Mouse (Mus musculus): ENCODE data around the gene Slc17a9. TPM values are rescaled to one million over a fixed set of nuclear protein-coding genes. Genes with fewer than 3 reads are reported as not detected.
A peak's percentile ranks its signal among the peaks of the same experiment; 100 is the strongest.
"Not testable (repeated sequence)": the region's sequence is repeated elsewhere in the genome, so short reads cannot be mapped to it uniquely, and the experiment has no call there.

Gene Slc17a9
- total and polyA plus RNA-seq, 3 experiments: 0.42 to 2.6 (median 0.43) TPM

DNA sequence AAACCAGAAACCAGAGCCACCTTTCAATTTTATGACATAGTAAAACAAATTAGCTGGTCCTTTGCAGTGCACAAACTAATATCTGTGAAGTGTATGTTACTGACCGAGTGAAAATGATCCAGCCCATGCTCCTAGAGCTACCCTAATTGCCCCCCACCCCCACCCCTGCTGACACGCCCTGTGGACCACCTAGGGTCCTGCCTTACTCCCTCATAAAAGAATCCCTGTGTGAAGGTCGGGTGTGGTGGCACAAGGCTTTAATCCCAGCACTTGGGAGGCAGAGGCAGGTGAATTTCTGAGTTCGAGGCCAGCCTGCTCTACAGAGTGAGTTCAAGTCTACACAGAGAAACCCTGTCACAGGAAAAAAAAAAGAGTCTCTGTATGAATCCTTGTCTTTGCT lies 13.5 kb upstream of the Slc17a9 start:
- WGBS: 71% methylated on average over 4 of the region's 4 CpGs
- intact Hi-C loops (cut with DNase I): loop anchor here (5.0 kb wide), 1 partner anchor 34 kb away; no protein-coding TSS in a partner anchor
- Histone ChIP-seq H3K9ac (ENCODE audit: low read depth, low read length) (no peak overlapping the region), H3K27me3 (ENCODE audit: control insufficient read depth, insufficient read depth, low read length) (no peaks in the 10 kb centered on the region), H3K36me3 (ENCODE audit: control insufficient read depth, insufficient read depth, low read length) (peaks cover 21% of the 10 kb centered on the region), H3K4me3 (no peak overlapping the region), H3K4me1 (ENCODE audit: control insufficient read depth, insufficient read depth, low read length) (peaks cover 5% of the 10 kb centered on the region), H3K27ac (no peak overlapping the region), H3K79me2 (replicated peaks; ENCODE audit: control insufficient read depth, insufficient read depth, low read length) (peaks cover 7% of the 10 kb centered on the region)
- DNase-seq: no peak
- TF ChIP-seq CTCF (IDR thresholded peaks at IDR 0.05) (no peak), POLR2A (IDR thresholded peaks at IDR 0.05; ENCODE audit: insufficient read depth, low read depth, low read length) (no peak), EP300 (IDR thresholded peaks at IDR 0.05; ENCODE audit: insufficient read depth, low read depth, low read length) (no peak)

DNA sequence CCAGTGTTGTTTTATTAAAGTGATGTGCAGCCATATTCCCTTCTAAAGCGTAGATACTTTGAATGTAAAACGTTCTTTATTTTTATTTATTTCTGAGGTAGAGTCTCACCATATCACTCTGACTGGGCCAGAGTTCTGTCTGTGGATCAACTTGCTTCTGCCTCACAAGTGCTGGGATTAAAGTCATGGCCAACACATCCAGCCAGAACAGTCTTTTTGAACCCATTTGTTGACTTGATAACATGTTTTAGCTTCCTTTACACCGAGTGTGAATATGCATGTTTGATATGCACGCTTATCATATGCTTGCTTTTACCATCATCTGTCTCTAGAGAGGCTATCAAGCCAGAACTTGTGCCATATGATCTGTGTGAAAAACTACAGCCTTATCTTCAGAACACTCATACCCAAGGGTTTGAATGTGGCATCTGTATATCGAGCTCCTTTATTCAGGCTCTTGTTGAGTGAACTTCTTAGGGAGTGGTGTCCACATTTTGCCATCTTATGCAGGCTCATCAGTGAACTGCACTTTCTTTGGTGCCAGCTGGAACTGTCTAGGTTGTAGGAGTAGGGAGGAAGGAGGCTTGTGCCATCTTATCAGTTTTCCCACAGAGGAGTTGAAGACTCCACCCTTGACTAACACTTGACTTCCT lies 12.9 kb upstream of the Slc17a9 start:
- intact Hi-C loops (cut with DNase I): loop anchor here (5.0 kb wide), 1 partner anchor 35 kb away; no protein-coding TSS in a partner anchor
- Histone ChIP-seq H3K79me2 (replicated peaks; ENCODE audit: control insufficient read depth, insufficient read depth, low read length) (peaks cover 7% of the 10 kb centered on the region), H3K27me3 (ENCODE audit: control insufficient read depth, insufficient read depth, low read length) (no peaks in the 10 kb centered on the region), H3K4me1 (ENCODE audit: control insufficient read depth, insufficient read depth, low read length) (peaks cover 5% of the 10 kb centered on the region), H3K27ac (no peak overlapping the region), H3K36me3 (ENCODE audit: control insufficient read depth, insufficient read depth, low read length) (peaks cover 24% of the 10 kb centered on the region), H3K4me3 (0 out of 2 replicates have a peak overlapping the region, but pooled peaks have one; percentile 7), H3K9ac (ENCODE audit: low read depth, low read length) (no peak overlapping the region)
- 79% methylated on average over 5 of the region's 5 CpGs for WGBS
- no peak for DNase-seq
- TF ChIP-seq EP300 (IDR thresholded peaks at IDR 0.05; ENCODE audit: insufficient read depth, low read depth, low read length) (no peak), CTCF (IDR thresholded peaks at IDR 0.05) (no peak)

DNA sequence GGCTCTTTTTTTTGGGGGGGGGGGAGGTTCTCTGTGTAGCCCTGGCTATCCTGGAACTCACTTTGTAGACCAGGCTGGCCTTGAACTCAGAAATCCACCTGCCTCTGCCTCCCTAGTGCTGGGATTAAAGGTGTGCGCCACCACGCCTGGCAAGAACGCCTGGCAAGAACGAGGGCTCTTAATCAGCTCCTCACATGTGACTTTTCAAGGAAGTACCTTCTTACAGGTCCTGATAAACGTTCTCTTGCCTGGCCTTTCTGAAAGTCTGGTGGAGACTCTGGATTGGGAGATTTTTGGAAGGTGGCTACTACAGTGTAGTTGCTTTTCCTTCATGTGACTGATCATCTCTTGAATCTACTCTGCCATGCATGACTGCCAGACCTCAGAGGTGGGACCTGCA lies 2.3 kb upstream of the Slc17a9 start:
- peaks cover 13% of the 10 kb centered on the region for H3K4me1 ChIP-seq (ENCODE audit: control insufficient read depth, insufficient read depth, low read length)
- H3K4me3 ChIP-seq; H3K36me3 ChIP-seq (ENCODE audit: control insufficient read depth, insufficient read depth, low read length); DNase-seq; H3K9ac ChIP-seq (ENCODE audit: low read depth, low read length); intact Hi-C loops (cut with DNase I); H3K79me2 ChIP-seq (replicated peaks; ENCODE audit: control insufficient read depth, insufficient read depth, low read length); H3K27ac ChIP-seq; H3K27me3 ChIP-seq (ENCODE audit: control insufficient read depth, insufficient read depth, low read length): not testable (repeated sequence)
- WGBS: 77% methylated on average over 5 of the region's 5 CpGs

- WGBS: 68% methylated on average over 2 of the region's 2 CpGs
- peaks cover 9% of the 10 kb centered on the region for H3K36me3 ChIP-seq (ENCODE audit: control insufficient read depth, insufficient read depth, low read length)
- H3K4me3 ChIP-seq: no peak overlapping the region
- H3K4me1 ChIP-seq (ENCODE audit: control insufficient read depth, insufficient read depth, low read length): peaks cover 13% of the 10 kb centered on the region
- DNase-seq: no peak
- H3K9ac ChIP-seq (ENCODE audit: low read depth, low read length): no peak overlapping the region
- H3K27me3 ChIP-seq (ENCODE audit: control insufficient read depth, insufficient read depth, low read length): no peaks in the 10 kb centered on the region
- H3K79me2 ChIP-seq (replicated peaks; ENCODE audit: control insufficient read depth, insufficient read depth, low read length): no peaks in the 10 kb centered on the region
- no peak for TF ChIP-seq POLR2A (IDR thresholded peaks at IDR 0.05; ENCODE audit: insufficient read depth, low read depth, low read length)
- TF ChIP-seq EP300 (IDR thresholded peaks at IDR 0.05; ENCODE audit: insufficient read depth, low read depth, low read length): no peak
- no peak for TF ChIP-seq CTCF (IDR thresholded peaks at IDR 0.05)
- no peak overlapping the region for H3K27ac ChIP-seq
- intact Hi-C loops (cut with DNase I): no loop called here
Measured at GRCm38 (mm10) chr2:180723865-180724264, 1.2 kb upstream of the Slc17a9 start.

- WGBS: 6% methylated on average over 6 of the region's 6 CpGs
Measured at GRCm38 (mm10) chr2:180725414-180725778, 333 bp downstream of the Slc17a9 start.

DNA sequence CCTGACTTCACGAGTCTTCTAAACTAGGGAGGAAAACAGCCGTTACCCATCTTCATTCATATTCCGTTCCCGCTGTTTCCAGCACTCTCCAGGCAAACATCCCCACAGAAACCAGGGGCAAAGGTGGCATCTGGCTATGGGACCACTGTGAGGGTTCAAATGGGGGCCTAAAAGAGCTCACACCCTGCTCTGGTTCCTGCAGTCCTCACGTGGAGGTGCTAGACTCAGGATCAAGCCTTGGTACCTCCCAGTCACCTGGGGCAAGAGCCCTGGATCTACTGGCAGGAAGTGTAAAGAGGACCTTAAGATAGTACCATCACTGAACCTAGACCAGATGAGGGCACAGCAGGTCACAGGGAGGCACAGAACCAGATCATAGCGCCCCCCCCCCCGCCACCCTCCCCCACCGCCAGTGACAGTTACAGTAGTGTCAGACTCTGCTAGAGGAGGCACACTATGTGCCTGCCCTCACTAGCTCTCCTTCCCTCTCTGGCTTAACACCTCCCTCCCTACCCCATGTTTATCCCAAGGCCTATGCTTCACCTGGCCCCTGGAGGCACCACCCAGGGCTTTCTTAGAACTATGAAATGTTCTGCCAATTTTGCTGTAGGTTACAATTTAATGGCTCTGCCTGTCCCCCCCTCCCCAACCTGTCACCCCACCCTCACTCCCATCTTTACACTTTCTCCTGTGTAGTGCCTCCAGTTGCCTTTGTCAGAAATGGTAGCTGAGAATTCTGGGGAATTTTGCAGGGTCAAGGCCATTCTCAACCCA lies 980 bp downstream of the Slc17a9 start:
- no peak for DNase-seq
- H3K4me3 ChIP-seq: no peak overlapping the region
- 24% methylated on average over 8 of the region's 8 CpGs for WGBS
- H3K79me2 ChIP-seq (replicated peaks; ENCODE audit: control insufficient read depth, insufficient read depth, low read length): no peaks in the 10 kb centered on the region
- H3K27me3 ChIP-seq (ENCODE audit: control insufficient read depth, insufficient read depth, low read length): no peaks in the 10 kb centered on the region
- no peaks in the 10 kb centered on the region for H3K36me3 ChIP-seq (ENCODE audit: control insufficient read depth, insufficient read depth, low read length)
- TF ChIP-seq EP300 (IDR thresholded peaks at IDR 0.05; ENCODE audit: insufficient read depth, low read depth, low read length) (no peak), POLR2A (IDR thresholded peaks at IDR 0.05; ENCODE audit: insufficient read depth, low read depth, low read length) (no peak), CTCF (IDR thresholded peaks at IDR 0.05) (no peak)
- no peak overlapping the region for H3K9ac ChIP-seq (ENCODE audit: low read depth, low read length)
- H3K27ac ChIP-seq: no peak overlapping the region
- H3K4me1 ChIP-seq (ENCODE audit: control insufficient read depth, insufficient read depth, low read length): peaks cover 13% of the 10 kb centered on the region
- intact Hi-C loops (cut with DNase I): loop anchor here (5.0 kb wide), 1 partner anchor 49 kb away; no protein-coding TSS in a partner anchor

More at GRCm38 (mm10) chr2:180725414-180725778, 333 bp downstream of the Slc17a9 start:
- H3K27me3 ChIP-seq (ENCODE audit: control insufficient read depth, insufficient read depth, low read length): no peaks in the 10 kb centered on the region
- no peak for DNase-seq
- H3K4me3 ChIP-seq: peak overlapping the region; percentile 38
- peak overlapping the region; percentile 2; the same call in 1 of the 2 replicates for H3K9ac ChIP-seq (ENCODE audit: low read depth, low read length)
- peak overlapping the region; percentile 36 for H3K27ac ChIP-seq
- H3K4me1 ChIP-seq (ENCODE audit: control insufficient read depth, insufficient read depth, low read length): peaks cover 13% of the 10 kb centered on the region
- TF ChIP-seq CTCF (IDR thresholded peaks at IDR 0.05) (no peak), EP300 (IDR thresholded peaks at IDR 0.05; ENCODE audit: insufficient read depth, low read depth, low read length) (no peak), POLR2A (IDR thresholded peaks at IDR 0.05; ENCODE audit: insufficient read depth, low read depth, low read length) (no peak)
- H3K79me2 ChIP-seq (replicated peaks; ENCODE audit: control insufficient read depth, insufficient read depth, low read length): no peaks in the 10 kb centered on the region
- peaks cover 2% of the 10 kb centered on the region; the same call in 1 of the 2 replicates for H3K36me3 ChIP-seq (ENCODE audit: control insufficient read depth, insufficient read depth, low read length)
- intact Hi-C loops (cut with DNase I): loop anchor here (5.0 kb wide), 1 partner anchor 48 kb away; no protein-coding TSS in a partner anchor
